Mouse (Mus musculus): ENCODE results near the gene Eef1b2. TPM values are rescaled to one million over a fixed set of nuclear protein-coding genes. Genes with fewer than 3 reads are reported as not detected.

The Eef1b2 gene
- 1,683 TPM for total RNA-seq (2023)

DNA sequence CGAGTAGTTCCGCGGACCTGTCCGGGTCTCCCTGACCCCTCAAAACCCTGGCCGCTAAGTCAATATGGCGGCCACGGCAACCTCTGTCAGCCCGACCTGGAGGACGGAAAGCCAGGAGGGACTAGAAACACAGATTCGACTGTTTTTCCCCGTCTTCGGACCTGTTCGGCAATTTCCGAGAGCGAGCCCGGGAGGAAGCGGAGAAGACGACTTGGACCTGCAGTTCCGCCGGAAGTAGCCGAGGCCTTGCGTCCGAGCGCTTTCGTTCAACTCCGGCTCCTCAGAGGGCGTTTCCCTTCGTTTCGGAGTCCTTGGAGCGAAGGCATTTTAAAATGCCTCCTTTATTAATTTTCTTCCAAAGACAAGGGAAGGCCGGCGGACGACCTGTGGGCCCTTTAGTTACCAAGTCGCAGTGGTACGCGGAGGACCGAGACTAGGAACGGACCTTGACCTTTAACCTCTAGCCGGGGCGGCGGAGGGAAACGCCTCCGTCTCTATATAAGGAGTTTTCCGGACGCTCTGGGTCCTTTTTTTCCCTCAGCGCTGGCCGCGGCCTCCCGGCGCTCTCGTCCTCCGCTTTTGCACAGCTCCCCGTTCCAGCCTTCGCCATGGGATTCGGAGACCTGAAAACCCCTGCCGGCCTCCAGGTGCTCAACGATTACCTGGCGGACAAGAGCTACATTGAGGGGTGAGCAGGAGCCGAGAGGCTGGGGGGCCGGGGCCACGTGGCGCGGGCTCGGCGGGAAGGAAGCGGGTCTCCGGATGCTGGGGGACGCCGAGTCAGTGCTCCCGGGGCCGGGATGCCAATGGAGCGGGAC, at the start of gene Eef1b2, which contains the start of gene Ndufs1:
TSS of gene Eef1b2 (plus strand) at position 222 of the 818 bp plus-strand sequence.
TSS of gene Ndufs1 (minus strand) at position 230 of the 818 bp plus-strand sequence.

DNA sequence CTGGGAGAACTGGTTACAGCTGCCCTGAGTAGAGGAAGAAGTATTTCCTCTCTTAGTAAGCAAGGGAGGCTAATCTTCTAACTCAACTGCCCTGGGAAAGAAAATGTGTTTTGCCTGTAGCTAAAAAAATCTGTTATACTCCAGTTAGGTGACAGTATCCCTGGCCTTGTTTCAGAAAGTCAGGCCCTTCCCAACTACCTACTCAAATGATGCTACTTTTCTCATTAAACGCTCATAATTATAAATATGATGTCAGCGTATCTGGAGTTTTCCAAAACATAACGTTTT, 37.6 kb downstream of the Eef1b2 start, which contains the start of gene Gpr1:
TSS of gene Gpr1 (minus strand) at position 273 of the 288 bp plus-strand sequence.

Other genes with a start within 250 kb of the Eef1b2 start
- 81.0 TPM for gene Ino80d, start 62.2 kb upstream of the Eef1b2 start, total RNA-seq (2023)
- 83.3 TPM for gene Ndufs1, start within 50 bp of the Eef1b2 start, total RNA-seq (2023)
- gene Gpr1, start 37.7 kb downstream of the Eef1b2 start, total RNA-seq (2023): not detected
- not detected for gene Zdbf2, start 96.4 kb downstream of the Eef1b2 start, total RNA-seq (2023)

All from CD4-positive naive resting alpha-beta T cell, adult 57 days (primary cell).